Mouse (Mus musculus) cortical plate, adult 2 months (tissue): Measurements from ENCODE around the gene Tmprss6.

Experiments
- CTCF ChIP-seq: fragments of 200-500 bp; IDR thresholded peaks from 2 replicates; pipeline ENCODE4 v1.5.1; 2011; ENCODE audit warnings: mild to moderate bottlenecking, control low read depth, low read length; ENCODE audit not compliant: insufficient read depth; ENCODE audit errors: extremely low read depth
- POLR2A ChIP-seq: fragments of 200-500 bp; IDR thresholded peaks from 2 replicates; pipeline ENCODE4 v1.6.1; 2011; ENCODE audit warnings: mild to moderate bottlenecking, low read length, control low read depth; ENCODE audit not compliant: insufficient read depth; ENCODE audit errors: extremely low read depth

GRCm38 (mm10) chr15:78438505-78438904, 29.9 kb downstream of the Tmprss6 start:
- TF ChIP-seq CTCF: no peak
- no peak for TF ChIP-seq POLR2A
